Mouse (Mus musculus) ES-E14 (cell line): ENCODE measurements around the gene Wdr70.

Source experiments
- CHD2 ChIP-seq: IDR thresholded peaks from 2 replicates; pipeline ENCODE4 v1.6.1; 2014; ENCODE audit warnings: mild to moderate bottlenecking, low read depth, low read length, inconsistent platforms
- ZNF384 ChIP-seq: IDR thresholded peaks from 2 replicates; pipeline ENCODE4 v1.6.1; 2012; ENCODE audit warnings: low read depth, low read length, inconsistent platforms

GRCm38 (mm10) chr15:8038457-8038856 is 60.6 kb downstream of the Wdr70 start:
- no peak for TF ChIP-seq ZNF384
- TF ChIP-seq CHD2 = no peak
